Mouse (Mus musculus): ENCODE measurements at regions not wholly inside any gene's neighbourhood (a gene's known extent, or its start where the extent isn't known, plus 50 kb on each side); places are given as distances from the start of the nearest gene placed in this dataset.

DNA sequence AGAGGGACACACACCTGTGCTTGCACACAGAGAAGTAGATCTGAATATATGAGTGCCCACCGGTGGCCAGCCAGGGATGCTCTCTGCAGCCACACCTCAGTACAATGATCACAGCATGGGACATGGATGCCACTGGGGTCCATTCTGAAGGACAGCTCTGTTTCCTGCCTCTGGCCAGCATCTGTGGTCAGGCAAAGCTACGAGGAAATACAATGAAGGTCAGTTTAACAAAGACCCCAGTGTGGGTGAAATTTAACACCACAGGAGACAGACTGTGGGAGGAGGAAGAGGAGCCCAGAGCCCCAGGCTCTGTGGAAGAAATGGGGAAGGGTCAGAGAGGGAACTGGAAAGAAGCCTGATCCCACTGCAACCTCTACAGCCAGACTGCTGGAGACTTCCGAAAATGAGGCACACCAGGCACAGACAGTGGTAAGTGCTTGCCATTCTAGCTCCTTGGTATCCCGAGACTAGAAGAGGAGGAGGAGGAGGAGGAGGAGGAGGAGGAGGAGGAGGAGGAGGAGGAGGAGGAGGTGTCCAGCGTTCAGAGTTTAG lies 196.0 kb downstream of the Ly86 start:
- H3K27ac ChIP-seq = no peak overlapping the region
- ATAC-seq (ENCODE audit: low FRiP score) = no peak
- no peaks in the 10 kb centered on the region; the same call in 1 of the 2 replicates for H3K4me1 ChIP-seq (replicated peaks)
- no peaks in the 10 kb centered on the region for H3K36me3 ChIP-seq
- H3K9ac ChIP-seq = no peak overlapping the region
- no peak overlapping the region for H3K4me2 ChIP-seq
- H3K27me3 ChIP-seq = no peaks in the 10 kb centered on the region
- H3K4me3 ChIP-seq = no peak overlapping the region
- H3K9me3 ChIP-seq = no peaks in the 10 kb centered on the region
- WGBS = 9% methylated on average over 4 of the region's 5 CpGs

DNA sequence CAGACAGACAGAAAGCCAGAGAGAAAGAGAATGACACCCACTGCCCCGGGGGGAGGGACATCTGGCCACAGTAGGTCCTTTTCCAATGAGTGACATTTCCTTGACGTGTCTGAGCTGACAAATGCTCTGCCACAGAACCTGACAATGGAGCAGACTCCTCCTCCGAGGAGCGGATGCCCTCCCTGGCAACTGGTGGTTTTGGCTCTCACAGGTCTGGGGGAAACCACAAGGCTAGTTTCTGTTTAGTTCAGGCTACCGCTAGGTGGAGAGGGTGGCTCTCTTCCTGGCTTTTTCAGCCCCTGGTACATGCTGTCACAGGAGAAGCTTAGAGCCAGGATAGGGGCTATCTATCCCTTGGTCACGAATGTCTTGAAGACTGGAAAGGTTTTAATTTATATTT lies 196.7 kb downstream of the Ly86 start:
- no peaks in the 10 kb centered on the region; the same call in 1 of the 2 replicates for H3K4me1 ChIP-seq (replicated peaks)
- H3K27ac ChIP-seq = no peak overlapping the region
- ATAC-seq (ENCODE audit: low FRiP score) = peak; percentile 52
- no peaks in the 10 kb centered on the region for H3K27me3 ChIP-seq
- no peak overlapping the region for H3K9ac ChIP-seq
- WGBS = 9% methylated on average over 6 of the region's 6 CpGs
- H3K4me3 ChIP-seq = no peak overlapping the region
- no peaks in the 10 kb centered on the region for H3K36me3 ChIP-seq
- no peaks in the 10 kb centered on the region for H3K9me3 ChIP-seq
- no peak overlapping the region for H3K4me2 ChIP-seq

DNA sequence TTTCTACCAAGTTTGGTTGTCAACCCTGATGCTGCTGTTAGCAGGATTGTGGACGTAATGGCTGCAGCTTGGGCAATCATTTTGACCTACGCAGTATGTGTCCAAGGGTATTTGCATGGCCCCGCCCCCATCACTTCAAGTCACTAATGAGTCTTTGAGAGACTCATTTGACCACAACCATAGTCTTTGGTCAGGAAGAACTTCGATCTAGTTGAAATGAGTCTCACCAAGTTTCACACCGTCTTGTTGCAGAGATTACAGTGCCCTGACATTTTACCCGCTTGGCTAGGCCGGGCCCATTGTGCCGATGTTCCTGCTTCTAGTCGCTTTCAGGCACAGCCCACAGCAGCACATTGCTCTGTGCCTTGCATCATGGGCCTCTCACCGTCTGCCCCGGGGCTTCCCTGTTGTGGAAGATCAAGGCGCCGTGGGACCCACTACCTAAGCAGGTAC lies 197.8 kb downstream of the Ly86 start:
- Histone ChIP-seq H3K27me3 (no peaks in the 10 kb centered on the region), H3K4me3 (no peak overlapping the region), H3K36me3 (no peaks in the 10 kb centered on the region), H3K4me2 (no peak overlapping the region), H3K9ac (no peak overlapping the region), H3K4me1 (replicated peaks) (no peaks in the 10 kb centered on the region; the same call in 1 of the 2 replicates), H3K27ac (no peak overlapping the region), H3K9me3 (no peaks in the 10 kb centered on the region)
- ATAC-seq (ENCODE audit: low FRiP score) = no peak
- WGBS = 92% methylated on average over 13 of the region's 13 CpGs

DNA sequence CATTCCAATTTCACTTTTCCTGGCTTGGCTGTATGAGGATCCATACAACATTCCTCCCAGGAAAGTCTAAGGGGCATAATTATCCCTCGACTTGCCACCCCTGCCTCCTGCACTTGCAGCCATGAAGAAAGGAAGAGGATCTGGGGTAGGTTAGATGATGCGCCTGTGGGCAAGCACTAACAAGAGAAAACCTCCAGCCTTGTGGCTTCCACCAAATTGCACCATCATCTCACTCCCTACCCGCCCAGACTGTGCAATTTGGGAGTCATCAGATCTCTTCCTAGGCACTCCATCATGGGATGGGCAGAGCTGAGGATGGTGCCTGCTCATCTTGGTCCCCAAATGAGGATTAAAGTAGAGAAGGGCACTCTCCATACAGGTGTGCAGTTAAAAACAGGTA lies 198.8 kb downstream of the Ly86 start:
- no peaks in the 10 kb centered on the region for H3K27me3 ChIP-seq
- no peaks in the 10 kb centered on the region; the same call in 1 of the 2 replicates for H3K4me1 ChIP-seq (replicated peaks)
- H3K9ac ChIP-seq = no peak overlapping the region
- ATAC-seq (ENCODE audit: low FRiP score) = no peak
- no peak overlapping the region for H3K27ac ChIP-seq
- no peaks in the 10 kb centered on the region for H3K9me3 ChIP-seq
- H3K36me3 ChIP-seq = no peaks in the 10 kb centered on the region
- 93% methylated on average over 3 of the region's 3 CpGs for WGBS
- H3K4me2 ChIP-seq = no peak overlapping the region
- H3K4me3 ChIP-seq = no peak overlapping the region

DNA sequence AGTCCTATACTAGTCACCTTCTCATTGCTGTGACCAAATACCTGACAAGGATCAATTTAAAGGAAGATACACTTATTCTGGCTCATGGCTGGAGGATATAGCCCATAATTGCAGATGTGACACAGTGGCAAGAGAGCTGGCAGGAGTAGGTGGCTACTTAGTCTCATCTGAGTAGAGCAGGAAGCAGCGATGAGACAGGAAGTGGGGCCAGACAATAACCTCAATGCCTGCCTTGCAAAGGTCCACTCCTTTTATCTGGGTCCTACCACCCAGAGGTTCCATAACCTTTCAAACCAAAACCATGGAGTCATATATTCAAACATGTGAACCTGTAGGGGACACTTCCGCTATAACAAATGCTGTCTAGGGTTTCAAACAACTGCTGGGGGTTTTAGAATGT lies 199.7 kb downstream of the Ly86 start:
- no peak for ATAC-seq (ENCODE audit: low FRiP score)
- WGBS = 88% methylated on average over 2 of the region's 2 CpGs
- Histone ChIP-seq H3K9ac (no peak overlapping the region), H3K4me1 (replicated peaks) (no peaks in the 10 kb centered on the region; the same call in 1 of the 2 replicates), H3K36me3 (no peaks in the 10 kb centered on the region), H3K9me3 (no peaks in the 10 kb centered on the region), H3K4me3 (no peak overlapping the region), H3K27me3 (no peaks in the 10 kb centered on the region), H3K27ac (no peak overlapping the region), H3K4me2 (no peak overlapping the region)

DNA sequence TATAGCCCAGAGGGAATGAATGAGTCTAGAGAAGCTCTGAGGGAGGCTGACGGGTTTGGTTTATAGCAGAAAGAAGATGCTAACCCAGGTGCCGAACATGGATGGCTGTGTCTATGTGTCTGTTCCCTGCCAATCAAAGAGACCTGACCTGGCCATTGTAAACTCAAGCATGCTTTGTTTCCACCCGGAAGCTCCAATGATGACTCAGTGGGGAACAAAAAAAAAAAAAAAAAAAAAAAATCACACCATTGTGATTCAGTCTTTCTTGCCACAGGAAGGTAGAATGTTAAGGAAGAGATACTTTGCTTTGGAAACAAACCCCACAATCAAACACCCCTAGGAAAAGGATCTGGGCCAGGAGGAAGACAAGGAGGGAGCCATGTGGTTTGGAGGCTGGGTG lies 201.5 kb downstream of the Ly86 start:
- Histone ChIP-seq H3K4me2 (no peak overlapping the region), H3K27ac (no peak overlapping the region), H3K36me3 (no peaks in the 10 kb centered on the region), H3K9me3 (no peaks in the 10 kb centered on the region), H3K9ac (no peak overlapping the region), H3K4me1 (replicated peaks) (peaks cover 12% of the 10 kb centered on the region; the same call in 1 of the 2 replicates), H3K4me3 (no peak overlapping the region), H3K27me3 (no peaks in the 10 kb centered on the region)
- WGBS = 82% methylated on average over 3 of the region's 3 CpGs
- ATAC-seq (ENCODE audit: low FRiP score) = no peak

DNA sequence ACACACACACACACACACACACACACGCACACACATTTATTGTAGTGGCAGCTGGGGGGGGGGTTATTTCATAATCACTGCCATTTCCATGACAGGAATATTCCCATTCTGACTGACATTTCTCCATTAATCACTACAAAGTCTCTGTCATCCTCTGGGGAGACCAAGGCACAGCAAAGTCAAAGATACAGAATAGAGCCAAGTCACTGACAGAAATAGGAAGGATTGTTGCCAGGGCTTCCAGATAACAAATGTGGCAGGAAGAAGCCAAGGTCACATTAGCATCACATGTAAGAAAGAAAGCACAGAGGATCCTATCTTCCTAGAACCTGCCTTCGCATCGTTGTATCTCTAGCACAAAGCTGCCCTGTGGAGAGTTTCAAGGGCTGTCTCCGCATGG lies 205.6 kb downstream of the Ly86 start:
- Histone ChIP-seq H3K36me3 (no peaks in the 10 kb centered on the region), H3K4me3 (no peak overlapping the region), H3K9ac (no peak overlapping the region), H3K27ac (no peak overlapping the region), H3K9me3 (no peaks in the 10 kb centered on the region), H3K4me2 (no peak overlapping the region), H3K27me3 (no peaks in the 10 kb centered on the region), H3K4me1 (replicated peaks) (peaks cover 14% of the 10 kb centered on the region; the same call in 1 of the 2 replicates)
- 54% methylated on average over 4 of the region's 4 CpGs for WGBS
- ATAC-seq (ENCODE audit: low FRiP score) = no peak

- 59% methylated on average over 5 of the region's 5 CpGs for WGBS
- no peak overlapping the region for H3K9ac ChIP-seq
- no peak for ATAC-seq (ENCODE audit: low FRiP score)
- no peak overlapping the region for H3K27ac ChIP-seq
- no peak overlapping the region for H3K4me3 ChIP-seq
- H3K27me3 ChIP-seq = no peaks in the 10 kb centered on the region
- no peaks in the 10 kb centered on the region for H3K9me3 ChIP-seq
- H3K4me2 ChIP-seq = no peak overlapping the region
- peaks cover 14% of the 10 kb centered on the region; the same call in 1 of the 2 replicates for H3K4me1 ChIP-seq (replicated peaks)
- no peaks in the 10 kb centered on the region for H3K36me3 ChIP-seq
These were observed 208.4 kb downstream of the Ly86 start for GRCm38 (mm10) chr13:37553392-37553791.

DNA sequence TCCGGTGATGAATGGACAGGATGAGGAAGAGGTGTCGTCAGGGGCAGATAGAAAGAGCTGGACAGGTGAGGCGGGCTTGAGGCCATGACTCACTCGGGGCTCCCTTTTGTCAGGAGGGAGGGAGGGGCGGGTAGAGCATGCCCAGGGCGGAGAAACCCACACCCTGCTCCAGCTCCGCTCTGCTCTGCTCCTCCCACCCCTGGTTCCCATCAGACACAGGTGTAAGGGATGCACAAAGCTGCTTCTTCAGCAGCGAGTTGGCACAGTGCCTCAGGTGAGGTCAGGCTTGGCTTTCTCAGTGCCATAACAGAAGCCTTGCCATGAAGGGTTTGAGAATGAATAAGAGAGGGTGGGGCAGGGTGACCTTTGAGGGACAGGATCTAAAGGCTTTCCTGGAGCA lies 212.2 kb downstream of the Ly86 start:
- Histone ChIP-seq H3K27ac (no peak overlapping the region), H3K9me3 (no peaks in the 10 kb centered on the region), H3K36me3 (no peaks in the 10 kb centered on the region), H3K4me3 (no peak overlapping the region), H3K27me3 (no peaks in the 10 kb centered on the region), H3K4me1 (replicated peaks) (peaks cover 20% of the 10 kb centered on the region), H3K9ac (no peak overlapping the region), H3K4me2 (no peak overlapping the region)
- ATAC-seq (ENCODE audit: low FRiP score) = no peak
- 80% methylated on average over 8 of the region's 8 CpGs for WGBS

DNA sequence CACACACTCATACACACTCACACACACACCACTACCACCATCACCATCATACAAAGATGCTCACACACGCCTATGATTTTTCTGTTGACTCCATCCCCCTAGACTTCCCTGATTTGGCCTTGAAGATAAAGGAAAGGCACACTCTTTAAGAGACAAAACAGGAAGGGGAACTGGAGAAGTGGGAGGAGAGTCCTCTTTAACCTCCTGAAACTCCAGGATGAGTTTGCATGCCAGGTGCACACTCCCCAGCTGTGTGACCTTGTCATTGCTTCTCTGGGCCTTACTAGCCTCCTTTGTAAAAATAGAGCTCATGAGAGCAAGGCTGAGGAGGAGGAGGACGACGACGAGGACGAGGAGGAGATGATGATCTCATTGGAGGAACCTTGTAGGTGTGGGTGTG lies 212.8 kb downstream of the Ly86 start:
- no peak overlapping the region for H3K4me3 ChIP-seq
- no peaks in the 10 kb centered on the region for H3K9me3 ChIP-seq
- no peak overlapping the region for H3K4me2 ChIP-seq
- no peak overlapping the region for H3K27ac ChIP-seq
- 90% methylated on average over 5 of the region's 5 CpGs for WGBS
- H3K9ac ChIP-seq = no peak overlapping the region
- H3K4me1 ChIP-seq (replicated peaks) = peaks cover 24% of the 10 kb centered on the region
- no peak for ATAC-seq (ENCODE audit: low FRiP score)
- H3K27me3 ChIP-seq = no peaks in the 10 kb centered on the region
- no peaks in the 10 kb centered on the region for H3K36me3 ChIP-seq

- no peak overlapping the region for H3K4me2 ChIP-seq
- H3K27me3 ChIP-seq = no peaks in the 10 kb centered on the region
- H3K4me1 ChIP-seq (replicated peaks) = peaks cover 25% of the 10 kb centered on the region
- no peak overlapping the region for H3K27ac ChIP-seq
- H3K36me3 ChIP-seq = no peaks in the 10 kb centered on the region
- 82% methylated on average over 5 of the region's 5 CpGs for WGBS
- H3K9me3 ChIP-seq = no peaks in the 10 kb centered on the region
- H3K9ac ChIP-seq = no peak overlapping the region
- no peak for ATAC-seq (ENCODE audit: low FRiP score)
- no peak overlapping the region for H3K4me3 ChIP-seq
These were observed 214.0 kb downstream of the Ly86 start for GRCm38 (mm10) chr13:37559056-37559455.

- 0 out of 2 replicates have a peak, but pooled peaks have one; percentile 12 for ATAC-seq (ENCODE audit: low FRiP score)
These were observed 214.8 kb downstream of the Ly86 start for GRCm38 (mm10) chr13:37559706-37560313.

GRCm38 (mm10) chr13:37560387-37560786 lies 215.4 kb downstream of the Ly86 start:
- ATAC-seq (ENCODE audit: low FRiP score) = peak; percentile 30; the same call in 1 of the 2 replicates
- no peak overlapping the region for H3K9ac ChIP-seq
- 36% methylated on average over 9 of the region's 9 CpGs for WGBS
- H3K9me3 ChIP-seq = no peaks in the 10 kb centered on the region
- no peak overlapping the region; the same call in 1 of the 2 replicates for H3K27ac ChIP-seq
- peaks cover 25% of the 10 kb centered on the region for H3K4me1 ChIP-seq (replicated peaks)
- no peaks in the 10 kb centered on the region for H3K36me3 ChIP-seq
- H3K4me2 ChIP-seq = no peak overlapping the region
- no peak overlapping the region for H3K4me3 ChIP-seq
- H3K27me3 ChIP-seq = no peaks in the 10 kb centered on the region

More at GRCm38 (mm10) chr13:37559706-37560313, 214.8 kb downstream of the Ly86 start:
- 74% methylated on average over 7 of the region's 7 CpGs for WGBS
- H3K36me3 ChIP-seq = no peaks in the 10 kb centered on the region
- H3K27me3 ChIP-seq = no peaks in the 10 kb centered on the region
- H3K4me1 ChIP-seq (replicated peaks) = peaks cover 25% of the 10 kb centered on the region
- no peak overlapping the region for H3K4me2 ChIP-seq
- no peak overlapping the region for H3K27ac ChIP-seq
- no peaks in the 10 kb centered on the region for H3K9me3 ChIP-seq
- H3K4me3 ChIP-seq = no peak overlapping the region
- H3K9ac ChIP-seq = no peak overlapping the region

Measured in hindbrain, embryonic 13.5 days (tissue).